Mouse (Mus musculus): ENCODE results near the gene Spag17. TPM values are rescaled to one million over a fixed set of nuclear protein-coding genes. Genes with fewer than 3 reads are reported as not detected.
"Not testable (repeated sequence)": the region's sequence is repeated elsewhere in the genome, so short reads cannot be mapped to it uniquely, and the experiment has no call there.

The Spag17 gene
- polyA plus RNA-seq (2016; fragmentation: Nextera tagmentation; extraction: Ambion mirVana): 0.49 and 1.2 TPM in 2 replicates

DNA sequence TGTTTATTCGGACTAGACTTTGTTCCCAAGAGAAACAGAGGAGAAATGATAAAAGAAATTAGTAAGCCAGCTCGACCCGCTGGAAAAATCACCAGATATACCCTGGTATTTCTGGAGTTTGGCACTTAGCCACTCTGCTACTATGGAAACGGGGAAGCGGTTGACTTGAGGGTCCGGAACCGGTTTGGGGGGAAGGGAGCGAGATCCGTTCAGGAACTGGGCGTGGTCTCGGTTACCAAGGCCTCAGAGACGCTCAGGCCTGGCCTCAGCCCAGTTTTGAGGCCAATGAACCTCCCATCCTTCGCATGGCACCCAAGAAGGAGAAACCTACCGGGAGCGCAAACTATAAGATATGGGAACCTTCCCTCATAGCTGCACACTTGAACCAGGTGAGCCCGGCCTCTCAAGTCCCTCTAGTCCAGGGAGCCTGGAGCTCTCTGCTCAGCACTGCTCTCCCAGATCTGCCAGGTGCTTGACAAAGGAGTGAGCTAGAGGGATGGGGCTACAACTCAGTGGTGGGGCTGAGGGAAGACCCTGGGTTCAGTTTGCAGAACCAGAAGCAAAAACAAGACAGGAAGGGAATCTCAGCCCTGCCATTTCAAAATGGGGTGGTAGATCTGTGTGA is at the start of gene Spag17:
Gene Spag17 (plus strand): TSS at position 220 of the 625 bp plus-strand sequence.
- H3K36me3 ChIP-seq: no peaks in the 10 kb centered on the region
- H3K9me3 ChIP-seq (replicated peaks): no peaks in the 10 kb centered on the region
- H3K4me3 ChIP-seq: no peak within 1 kb of the TSS
- H3K27me3 ChIP-seq (ENCODE audit: low read depth, poor library complexity, severe bottlenecking): no peaks in the 10 kb centered on the region
- H3K27ac ChIP-seq: peak within 1 kb of the TSS; percentile 47; the same call in 1 of the 2 replicates
- 46% methylated on average over 16 of the region's 16 CpGs for WGBS
- H3K4me1 ChIP-seq: peaks cover 26% of the 10 kb centered on the region
- no peak for DNase-seq (ENCODE audit: low spot score)

DNA sequence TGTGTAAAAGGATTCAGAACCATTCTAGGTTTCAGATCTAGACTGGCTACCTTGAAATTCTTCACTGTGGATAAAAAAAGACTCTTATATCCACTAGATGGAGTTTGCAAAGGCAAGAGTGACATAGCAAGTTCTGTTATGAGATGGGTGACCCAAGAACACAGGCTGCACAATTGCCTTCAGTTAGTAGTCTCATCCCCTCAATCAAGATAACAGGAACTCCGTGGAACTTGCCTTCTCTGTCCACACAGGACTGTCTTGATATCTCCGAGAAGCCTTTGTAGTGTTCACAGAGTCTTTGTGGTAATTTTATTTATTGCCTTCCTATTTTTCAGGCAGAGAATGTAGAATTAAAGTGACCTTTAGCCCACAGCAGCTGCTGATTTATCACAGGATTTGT is 42.9 kb upstream of the Spag17 start:
- 36% methylated on average over 2 of the region's 2 CpGs for WGBS
- no peak for DNase-seq (ENCODE audit: low spot score)
- Histone ChIP-seq H3K27me3 (ENCODE audit: low read depth, poor library complexity, severe bottlenecking) (no peaks in the 10 kb centered on the region), H3K36me3 (no peaks in the 10 kb centered on the region), H3K27ac (no peak overlapping the region), H3K9me3 (replicated peaks) (no peaks in the 10 kb centered on the region), H3K4me1 (peaks cover 21% of the 10 kb centered on the region), H3K4me3 (no peak overlapping the region)

DNA sequence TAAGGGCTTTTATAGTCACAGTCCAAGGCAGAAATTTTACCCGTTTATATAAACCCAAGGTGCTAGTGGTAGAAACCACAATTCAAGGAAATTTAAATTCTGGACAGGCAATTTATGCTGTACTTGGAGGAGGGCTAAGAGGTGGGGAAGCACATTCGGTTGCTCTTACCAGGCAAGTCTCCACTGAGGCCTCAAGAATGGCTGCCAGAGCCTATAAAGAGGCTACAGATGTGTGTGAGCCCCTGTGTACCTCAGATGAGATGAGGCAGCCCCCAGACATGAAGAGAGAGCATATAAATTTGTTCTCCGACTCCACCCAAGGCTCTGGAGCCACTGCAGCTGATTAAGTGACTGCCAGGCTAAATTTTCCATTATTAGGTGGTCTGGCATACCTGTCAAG is 42.4 kb upstream of the Spag17 start:
- H3K27me3 ChIP-seq (ENCODE audit: low read depth, poor library complexity, severe bottlenecking): no peaks in the 10 kb centered on the region
- H3K36me3 ChIP-seq: no peaks in the 10 kb centered on the region
- 52% methylated on average over 3 of the region's 3 CpGs for WGBS
- peaks cover 21% of the 10 kb centered on the region for H3K4me1 ChIP-seq
- DNase-seq (ENCODE audit: low spot score): no peak
- no peak overlapping the region for H3K4me3 ChIP-seq
- no peaks in the 10 kb centered on the region for H3K9me3 ChIP-seq (replicated peaks)
- peak overlapping the region; percentile 54 for H3K27ac ChIP-seq

GRCm38 (mm10) chr3:99843233-99843632 is 42.0 kb upstream of the Spag17 start:
- DNase-seq (ENCODE audit: low spot score): no peak
- H3K27me3 ChIP-seq (ENCODE audit: low read depth, poor library complexity, severe bottlenecking): no peaks in the 10 kb centered on the region
- no peak overlapping the region for H3K4me3 ChIP-seq
- WGBS: 94% methylated on average over 6 of the region's 6 CpGs
- peaks cover 21% of the 10 kb centered on the region for H3K4me1 ChIP-seq
- H3K9me3 ChIP-seq (replicated peaks): no peaks in the 10 kb centered on the region
- H3K36me3 ChIP-seq: no peaks in the 10 kb centered on the region
- peak overlapping the region; percentile 54 for H3K27ac ChIP-seq

- H3K9me3 ChIP-seq (replicated peaks): no peaks in the 10 kb centered on the region
- H3K27me3 ChIP-seq (ENCODE audit: low read depth, poor library complexity, severe bottlenecking): no peaks in the 10 kb centered on the region
- H3K4me1 ChIP-seq: peaks cover 33% of the 10 kb centered on the region
- DNase-seq (ENCODE audit: low spot score): no peak
- no peaks in the 10 kb centered on the region for H3K36me3 ChIP-seq
- 92% methylated on average over 7 of the region's 7 CpGs for WGBS
- H3K4me3 ChIP-seq: no peak overlapping the region
- H3K27ac ChIP-seq: no peak overlapping the region
Measured at GRCm38 (mm10) chr3:99850926-99851325, 34.3 kb upstream of the Spag17 start.

DNA sequence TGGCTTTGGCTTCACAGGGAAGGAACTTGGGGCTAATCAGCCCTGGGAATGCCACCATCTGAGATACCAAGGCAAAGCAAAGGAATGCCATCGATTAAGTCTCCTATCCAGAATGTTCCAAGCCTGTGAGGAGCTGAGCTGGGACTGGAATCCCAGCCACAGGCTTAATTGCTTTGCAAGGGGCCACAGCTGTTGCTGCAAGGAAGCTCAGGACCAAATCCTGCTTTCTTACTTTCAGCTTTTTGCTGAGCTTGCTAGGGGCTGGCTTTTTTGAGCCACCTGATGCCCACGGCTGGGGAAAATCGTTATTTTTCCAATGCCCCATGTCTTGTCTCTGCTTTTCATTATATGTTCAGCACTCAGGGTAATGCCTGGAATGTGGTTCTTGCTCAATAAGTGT is 30.6 kb upstream of the Spag17 start:
- H3K4me1 ChIP-seq: peaks cover 41% of the 10 kb centered on the region
- 68% methylated on average over 3 of the region's 3 CpGs for WGBS
- H3K27ac ChIP-seq: peak overlapping the region; percentile 61
- no peaks in the 10 kb centered on the region for H3K36me3 ChIP-seq
- no peak overlapping the region for H3K4me3 ChIP-seq
- no peaks in the 10 kb centered on the region for H3K27me3 ChIP-seq (ENCODE audit: low read depth, poor library complexity, severe bottlenecking)
- peak; percentile 39 for DNase-seq (ENCODE audit: low spot score)
- H3K9me3 ChIP-seq (replicated peaks): no peaks in the 10 kb centered on the region

DNA sequence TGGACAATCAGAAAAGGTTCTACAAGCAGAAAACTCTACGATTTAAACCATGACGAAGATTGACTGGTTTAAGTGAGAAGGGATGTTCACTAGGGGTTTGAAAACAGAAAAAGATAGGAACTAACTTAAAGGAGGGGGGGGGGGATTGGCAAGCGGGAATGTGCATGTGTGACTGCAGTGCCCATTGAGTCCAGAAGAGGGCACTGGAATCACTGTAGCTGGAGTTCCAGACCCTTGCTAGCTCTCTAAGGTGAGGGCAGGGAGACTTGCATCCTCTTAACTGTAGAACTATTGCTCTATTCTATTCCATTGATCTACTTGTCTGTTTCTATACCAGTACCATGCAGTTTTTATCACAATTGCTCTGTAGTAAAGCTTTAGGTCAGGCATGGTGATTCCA is 26.3 kb upstream of the Spag17 start:
- no peaks in the 10 kb centered on the region for H3K27me3 ChIP-seq (ENCODE audit: low read depth, poor library complexity, severe bottlenecking)
- H3K27ac ChIP-seq: no peak overlapping the region
- 86% methylated on average over 3 of the region's 3 CpGs for WGBS
- H3K9me3 ChIP-seq (replicated peaks): no peaks in the 10 kb centered on the region
- H3K36me3 ChIP-seq: no peaks in the 10 kb centered on the region
- peaks cover 29% of the 10 kb centered on the region for H3K4me1 ChIP-seq
- DNase-seq (ENCODE audit: low spot score): no peak
- H3K4me3 ChIP-seq: no peak overlapping the region

GRCm38 (mm10) chr3:99864706-99865105 is 20.5 kb upstream of the Spag17 start:
- Histone ChIP-seq H3K4me3 (no peak overlapping the region), H3K4me1 (peaks cover 2% of the 10 kb centered on the region; the same call in 1 of the 2 replicates), H3K9me3 (replicated peaks) (no peaks in the 10 kb centered on the region), H3K27me3 (ENCODE audit: low read depth, poor library complexity, severe bottlenecking) (no peaks in the 10 kb centered on the region), H3K27ac (no peak overlapping the region), H3K36me3 (no peaks in the 10 kb centered on the region)
- DNase-seq (ENCODE audit: low spot score): no peak
- 74% methylated on average over 1 of the region's 1 CpGs for WGBS

- no peaks in the 10 kb centered on the region for H3K27me3 ChIP-seq (ENCODE audit: low read depth, poor library complexity, severe bottlenecking)
- no peaks in the 10 kb centered on the region for H3K9me3 ChIP-seq (replicated peaks)
- H3K4me1 ChIP-seq: peaks cover 7% of the 10 kb centered on the region
- H3K27ac ChIP-seq: no peak overlapping the region
- no peaks in the 10 kb centered on the region for H3K36me3 ChIP-seq
- DNase-seq (ENCODE audit: low spot score): no peak
- H3K4me3 ChIP-seq: no peak overlapping the region
Measured at GRCm38 (mm10) chr3:99875137-99875536, 10.1 kb upstream of the Spag17 start.

- no peak overlapping the region for H3K27ac ChIP-seq
- H3K9me3 ChIP-seq (replicated peaks): no peaks in the 10 kb centered on the region
- H3K4me3 ChIP-seq: no peak overlapping the region
- H3K27me3 ChIP-seq (ENCODE audit: low read depth, poor library complexity, severe bottlenecking): no peaks in the 10 kb centered on the region
- no peaks in the 10 kb centered on the region for H3K36me3 ChIP-seq
- 71% methylated on average over 3 of the region's 3 CpGs for WGBS
- DNase-seq (ENCODE audit: low spot score): no peak
- peaks cover 28% of the 10 kb centered on the region for H3K4me1 ChIP-seq
Measured at GRCm38 (mm10) chr3:99881498-99881897, 3.7 kb upstream of the Spag17 start.

- no peaks in the 10 kb centered on the region for H3K36me3 ChIP-seq
- H3K9me3 ChIP-seq (replicated peaks): no peaks in the 10 kb centered on the region
- H3K27ac ChIP-seq: no peak overlapping the region
- no peaks in the 10 kb centered on the region for H3K27me3 ChIP-seq (ENCODE audit: low read depth, poor library complexity, severe bottlenecking)
- no peak for DNase-seq (ENCODE audit: low spot score)
- 74% methylated on average over 6 of the region's 6 CpGs for WGBS
- H3K4me3 ChIP-seq: no peak overlapping the region
- H3K4me1 ChIP-seq: peaks cover 26% of the 10 kb centered on the region
Measured at GRCm38 (mm10) chr3:99883988-99884564, 1.1 kb upstream of the Spag17 start.

GRCm38 (mm10) chr3:99894741-99895140 is 9.5 kb downstream of the Spag17 start:
- 97% methylated on average over 4 of the region's 4 CpGs for WGBS
- not testable (repeated sequence) for DNase-seq (ENCODE audit: low spot score); H3K27me3 ChIP-seq (ENCODE audit: low read depth, poor library complexity, severe bottlenecking); H3K36me3 ChIP-seq; H3K4me1 ChIP-seq; H3K4me3 ChIP-seq; H3K27ac ChIP-seq
- peaks cover 12% of the 10 kb centered on the region; the same call in 1 of the 2 replicates for H3K9me3 ChIP-seq (replicated peaks)

DNA sequence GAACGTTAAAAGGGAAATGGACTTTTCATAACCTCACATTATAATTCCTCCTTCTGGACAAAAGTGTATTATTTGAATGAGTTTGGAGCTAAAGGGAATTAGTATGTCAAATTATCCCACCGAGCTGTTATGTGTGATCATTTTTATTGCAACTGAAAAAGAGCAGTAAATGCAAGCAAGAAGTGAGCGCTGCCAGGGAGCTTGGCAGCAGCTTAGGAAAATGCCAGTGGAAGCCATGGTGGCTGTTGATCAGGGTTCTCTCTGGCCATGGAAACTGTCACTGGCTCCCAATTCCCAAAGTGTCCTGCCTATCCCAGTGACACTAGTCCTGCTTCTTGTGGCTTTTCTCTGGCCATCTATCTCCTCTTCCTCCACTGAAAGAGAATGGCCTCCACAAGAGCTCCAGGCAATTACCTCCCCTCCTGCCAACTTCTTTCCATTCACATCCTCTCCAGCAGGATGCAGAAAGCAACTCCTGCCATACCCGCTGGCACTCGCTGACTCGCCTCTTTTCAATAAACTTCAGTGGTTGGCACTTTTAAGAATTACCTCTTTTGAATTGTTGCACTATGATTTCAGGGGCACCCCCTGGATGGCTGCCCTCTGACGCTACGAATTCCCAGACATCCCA is 28.7 kb downstream of the Spag17 start:
- no peak overlapping the region for H3K27ac ChIP-seq

More for the DNA sequence above, 28.7 kb downstream of the Spag17 start:
- DNase-seq (ENCODE audit: low spot score): no peak
- no peaks in the 10 kb centered on the region for H3K4me1 ChIP-seq
- no peaks in the 10 kb centered on the region for H3K9me3 ChIP-seq (replicated peaks)
- no peaks in the 10 kb centered on the region for H3K36me3 ChIP-seq
- no peak overlapping the region for H3K4me3 ChIP-seq
- WGBS: 88% methylated on average over 8 of the region's 8 CpGs
- H3K27me3 ChIP-seq (ENCODE audit: low read depth, poor library complexity, severe bottlenecking): no peaks in the 10 kb centered on the region

All from limb, embryonic 10.5 days (tissue).